Mouse (Mus musculus) spleen, embryonic (tissue): Measurements from ENCODE around the gene Eif3i.

Experiments used
- CTCF ChIA-PET: fragments of 350-600 bp; sonication (Branson Sonifier 250); formaldehyde crosslinking; loops from one replicate; lab custom pipeline; 2022; lab: Charles Lee

Gene Eif3i

GRCm38 (mm10) chr4:129600233-129601158, at the start of gene Eif3i, which contains the start of gene Tmem234:
Eif3i (minus strand) TSS chr4:129600648.
Tmem234 (plus strand) TSS chr4:129600668.
- CTCF ChIA-PET: interaction anchor here (1.0 kb wide), 1 partner anchor 53 kb away, joined by 3 read pairs; no protein-coding TSS in a partner anchor

DNA sequence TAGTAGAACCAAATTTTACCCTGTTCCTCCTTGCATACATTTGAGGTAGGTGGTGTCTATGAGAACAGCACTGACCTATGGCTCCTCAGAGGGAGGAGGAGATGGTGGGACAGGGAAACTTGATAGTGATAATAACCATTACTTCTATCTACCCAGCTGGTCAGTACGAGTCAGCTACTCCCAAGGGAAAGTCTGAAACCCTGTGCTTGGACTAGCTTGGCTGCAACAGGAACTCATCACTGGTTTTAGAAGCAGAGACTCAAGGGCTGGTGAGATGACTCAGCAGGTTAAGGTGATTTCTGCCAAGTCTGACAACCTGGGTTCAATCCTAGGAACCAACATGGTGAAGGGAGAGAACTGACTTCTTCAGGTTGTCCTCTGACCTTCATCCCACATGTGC, 48.2 kb upstream of the Eif3i start:
- CTCF ChIA-PET: no interaction called here

DNA sequence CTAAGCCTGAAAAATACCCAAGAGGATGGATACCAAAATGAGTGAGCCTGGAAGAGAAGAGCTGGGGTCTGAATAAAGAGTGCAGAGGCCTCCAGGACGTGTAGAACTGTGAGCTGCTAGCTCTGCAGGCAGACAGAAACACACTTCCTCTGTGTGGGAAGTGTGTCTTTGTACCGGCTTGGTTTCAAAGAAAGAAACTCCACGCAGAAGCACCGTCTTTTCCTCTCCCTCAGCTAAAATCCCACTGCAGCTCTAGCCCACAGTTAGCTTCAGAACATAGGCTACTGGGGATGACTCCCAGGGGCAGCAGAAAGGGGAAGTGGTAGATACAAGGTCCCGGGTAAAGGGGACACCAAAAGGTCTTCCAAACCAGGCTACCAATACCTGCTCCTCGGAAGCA, 44.8 kb upstream of the Eif3i start:
- CTCF ChIA-PET: interaction anchor here (0.7 kb wide), 1 partner anchor 63 kb away, joined by 3 read pairs; no protein-coding TSS in a partner anchor

DNA sequence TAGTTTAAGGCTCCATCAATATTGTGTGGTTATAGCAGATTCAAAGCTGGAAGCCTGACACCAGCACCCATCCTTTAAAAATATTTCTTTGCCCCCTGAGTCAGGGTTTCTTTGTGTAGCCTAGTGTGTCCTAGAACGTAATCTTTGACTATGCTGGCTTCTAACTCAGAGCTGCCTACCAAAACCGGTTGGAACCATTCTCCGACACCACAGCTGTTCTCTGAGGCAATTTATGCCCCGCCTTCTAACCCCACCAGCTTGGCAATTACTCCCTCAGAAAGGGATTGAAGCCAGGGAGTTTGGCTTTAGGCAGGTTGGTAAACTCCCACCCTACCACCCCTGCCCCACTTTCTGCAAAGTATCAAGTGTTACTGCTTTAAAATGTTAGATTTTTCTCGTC, 41.3 kb upstream of the Eif3i start:
- CTCF ChIA-PET: interaction anchor here (0.7 kb wide), 1 partner anchor 32 kb away, joined by 6 read pairs; no protein-coding TSS in a partner anchor

DNA sequence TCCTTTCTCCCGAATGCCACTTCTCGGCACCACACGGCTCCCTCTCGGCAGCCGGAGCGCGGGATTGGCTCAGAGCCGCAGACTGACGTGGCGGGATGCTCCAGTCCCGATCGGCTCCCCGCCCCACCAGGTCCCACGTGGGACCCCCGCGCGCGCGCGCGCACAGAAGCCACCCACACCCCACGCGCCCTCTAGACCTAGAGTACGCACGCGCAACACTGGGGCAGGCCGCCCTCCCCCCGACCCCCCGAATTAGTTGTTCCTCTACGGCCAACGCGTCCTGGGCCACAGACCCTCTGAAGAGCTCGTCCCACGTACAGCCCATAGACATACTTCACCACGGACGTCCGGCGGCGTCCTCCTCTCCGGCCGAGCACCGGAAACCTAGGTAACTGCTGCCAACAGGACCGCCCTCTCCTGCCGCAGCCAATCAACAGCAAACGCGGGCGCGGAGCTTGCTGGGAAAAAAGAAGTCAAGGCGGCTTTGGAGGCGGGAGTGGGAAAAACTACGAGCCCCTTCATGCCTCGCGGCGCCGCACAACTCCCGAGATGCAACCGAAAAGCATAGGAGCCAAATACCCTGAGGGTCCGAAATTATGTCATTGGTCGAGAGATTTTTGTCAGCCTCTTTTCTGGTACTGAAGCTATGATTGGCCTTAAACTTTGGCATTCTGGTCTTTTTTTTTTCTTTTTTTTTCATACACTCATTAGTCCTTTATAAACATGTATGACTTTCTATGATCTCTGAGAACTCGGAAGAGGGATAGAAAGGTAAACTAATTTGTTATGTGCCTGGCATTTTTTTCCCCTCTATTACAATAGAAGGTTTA, 40.4 kb upstream of the Eif3i start, which contains the start of gene Txlna:
TSS of gene Txlna (minus strand) at position 428 of the 830 bp plus-strand sequence.
- CTCF ChIA-PET: interaction anchor here (0.6 to 1.1 kb wide), 5 partner anchors 17 to 314 kb away, joined by 3 to 14 read pairs (median 3); partner anchors contain the start of gene Ccdc28b

DNA sequence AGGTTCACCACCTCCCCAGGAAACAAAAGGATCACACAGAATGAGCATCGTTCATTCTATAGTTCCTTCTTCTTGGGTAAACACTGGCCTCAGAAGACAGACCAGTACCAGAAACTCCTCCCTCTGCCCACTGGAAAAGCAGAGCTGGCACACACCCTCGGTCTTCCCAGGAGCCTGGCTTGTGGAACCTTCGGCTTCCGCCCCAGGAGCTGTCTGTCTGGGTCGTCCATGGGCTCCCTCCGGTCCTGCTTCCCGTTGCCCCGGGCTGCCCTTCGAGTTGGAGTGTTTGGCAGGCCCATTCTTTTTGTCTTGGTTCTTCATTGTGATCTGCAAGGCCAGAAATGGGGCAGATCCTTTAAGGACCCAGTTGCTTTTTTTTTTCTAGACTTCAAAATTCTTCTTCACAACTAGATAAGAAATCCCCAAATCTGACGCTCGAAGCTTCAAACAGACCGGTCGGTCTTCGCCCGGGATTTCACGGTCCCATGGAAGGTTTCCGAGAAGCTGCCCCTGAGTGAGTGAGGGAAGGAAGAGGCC, 39.7 kb upstream of the Eif3i start:
- CTCF ChIA-PET: interaction anchor here (0.9 to 1.1 kb wide), 2 partner anchors 16 to 18 kb away, joined by 3 to 14 read pairs; partner anchors contain the start of gene Ccdc28b

DNA sequence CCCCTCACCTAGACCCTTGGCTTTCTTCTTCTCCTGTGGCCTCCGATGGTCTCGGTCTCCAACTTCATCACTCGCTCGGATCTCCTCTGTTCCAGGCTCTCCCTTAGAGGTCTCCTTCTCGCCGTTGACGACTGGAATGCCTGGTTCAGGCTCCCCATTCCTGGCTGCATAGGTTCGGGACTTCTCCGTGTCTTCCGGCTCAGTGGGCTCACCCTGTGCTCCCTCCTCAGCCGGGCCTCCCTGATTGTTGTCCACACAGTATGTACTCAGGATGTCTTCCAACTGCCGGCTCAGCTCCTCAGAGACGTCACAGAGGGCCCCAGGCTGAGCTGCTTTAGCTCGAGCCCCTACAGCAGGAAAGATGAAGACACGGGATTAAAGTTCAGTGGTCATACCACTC, 38.8 kb upstream of the Eif3i start:
- CTCF ChIA-PET: no interaction called here

DNA sequence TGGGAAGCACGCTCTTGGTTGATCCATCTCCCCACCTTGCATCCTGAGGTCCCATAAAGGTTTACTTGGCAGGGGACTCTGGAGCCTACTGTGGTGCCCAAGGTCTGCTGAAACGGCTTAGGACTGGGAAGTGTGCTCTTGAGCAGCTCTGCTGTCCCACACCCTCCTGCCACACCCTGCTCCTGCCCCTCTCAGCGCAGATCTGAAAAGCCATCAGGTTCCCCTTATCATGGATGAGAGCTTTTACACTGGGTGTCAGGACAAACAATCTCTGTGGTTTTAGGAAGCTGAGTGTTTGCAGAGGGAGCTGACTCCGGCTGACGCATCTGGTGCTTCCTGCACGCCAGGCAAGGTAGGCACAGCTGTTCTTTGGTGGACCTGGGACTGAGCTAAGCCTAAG, 33.4 kb upstream of the Eif3i start:
- CTCF ChIA-PET: no interaction called here

GRCm38 (mm10) chr4:129631867-129632266, 31.4 kb upstream of the Eif3i start:
- CTCF ChIA-PET: no interaction called here

GRCm38 (mm10) chr4:129630944-129631343, 30.5 kb upstream of the Eif3i start:
- CTCF ChIA-PET: no interaction called here

- CTCF ChIA-PET: interaction anchor here (1.6 kb wide), 1 partner anchor 165 kb away, joined by 5 read pairs; the partner anchor contains the start of gene Bsdc1
These were observed 25.6 kb upstream of the Eif3i start for GRCm38 (mm10) chr4:129626035-129626434.

GRCm38 (mm10) chr4:129625496-129625895, 25.0 kb upstream of the Eif3i start:
- CTCF ChIA-PET: interaction anchor here (1.6 kb wide), 1 partner anchor 164 kb away, joined by 5 read pairs; the partner anchor contains the start of gene Bsdc1

- CTCF ChIA-PET: interaction anchor here (1.6 kb wide), 1 partner anchor 164 kb away, joined by 5 read pairs; the partner anchor contains the start of gene Bsdc1
These were observed 24.6 kb upstream of the Eif3i start for GRCm38 (mm10) chr4:129625029-129625370.

- CTCF ChIA-PET: interaction anchor here (0.8 to 1.6 kb wide), 3 partner anchors 16 to 365 kb away, joined by 4 to 14 read pairs (median 5); partner anchors contain the start of gene Bsdc1
These were observed 24.0 kb upstream of the Eif3i start for GRCm38 (mm10) chr4:129624281-129625028.

DNA sequence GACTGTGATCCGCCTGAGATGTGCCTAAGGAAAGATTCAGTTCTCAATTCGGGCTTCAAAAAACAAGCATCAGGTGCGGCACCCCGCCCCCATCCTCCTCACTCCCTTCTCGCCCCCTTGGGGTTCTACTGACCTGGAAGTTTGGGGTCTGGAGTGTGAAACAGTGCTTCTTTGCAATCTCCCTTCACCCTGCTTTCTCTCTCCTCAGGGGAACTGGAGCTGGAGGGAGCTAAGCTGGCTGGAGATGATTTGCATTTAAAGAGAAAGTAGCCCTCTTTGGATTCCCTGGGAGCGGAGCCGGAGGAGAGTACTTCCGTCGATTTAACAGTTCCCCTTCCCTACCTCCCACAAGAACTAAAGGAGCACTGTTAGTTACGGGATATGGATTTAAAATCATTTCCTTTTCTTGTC, 23.2 kb upstream of the Eif3i start, which contains the start of gene Ccdc28b:
TSS of gene Ccdc28b (minus strand) at position 267 of the 411 bp plus-strand sequence.
- CTCF ChIA-PET: interaction anchor here (0.8 to 1.1 kb wide), 2 partner anchors 17 to 364 kb away, joined by 4 to 14 read pairs; no protein-coding TSS in a partner anchor

- CTCF ChIA-PET: interaction anchor here (0.5 to 1.1 kb wide), 2 partner anchors 17 to 110 kb away, joined by 4 to 14 read pairs; no protein-coding TSS in a partner anchor
These were observed 22.5 kb upstream of the Eif3i start for GRCm38 (mm10) chr4:129622803-129623535.

- CTCF ChIA-PET: no interaction called here
These were observed 21.8 kb upstream of the Eif3i start for GRCm38 (mm10) chr4:129622120-129622802.

- CTCF ChIA-PET: no interaction called here
These were observed 20.9 kb upstream of the Eif3i start for GRCm38 (mm10) chr4:129621283-129621841.
